Mouse (Mus musculus) midbrain, embryonic 16.5 days (tissue): ENCODE results near the gene Sh2d3c. TPM values are rescaled to one million over a fixed set of nuclear protein-coding genes. Genes with fewer than 3 reads are reported as not detected.

Experiments
- ATAC-seq: fragments of 200-750 bp; cut with Nextera tagmentation; 2 replicates; pipeline ENCODE4 v1.8.0; 2017; ENCODE audit warnings: moderate TSS enrichment
- H3K27ac ChIP-seq: fragments of 300-500 bp; sonication (generic); 2 replicates; pipeline ENCODE4 v1.5.1; 2014; ENCODE audit warnings: mild to moderate bottlenecking, low read length, mixed read lengths
- H3K27me3 ChIP-seq: fragments of 300-500 bp; sonication (generic); 2 replicates; pipeline ENCODE4 v1.6.1; 2014; ENCODE audit warnings: low read depth, low read length, mixed read lengths; ENCODE audit not compliant: control insufficient read depth, insufficient read depth
- H3K36me3 ChIP-seq: fragments of 300-500 bp; sonication (generic); 2 replicates; pipeline ENCODE4 v1.6.1; 2014; ENCODE audit warnings: mild to moderate bottlenecking, low read length, moderate library complexity, mixed read lengths; ENCODE audit not compliant: control insufficient read depth, insufficient read depth
- H3K4me1 ChIP-seq: fragments of 300-500 bp; sonication (generic); 2 replicates; pipeline ENCODE4 v1.6.1; 2014; ENCODE audit warnings: mild to moderate bottlenecking, low read length, mixed read lengths; ENCODE audit not compliant: control insufficient read depth, insufficient read depth
- H3K4me2 ChIP-seq: fragments of 300-500 bp; sonication (generic); 2 replicates; pipeline ENCODE4 v1.6.1; 2014; ENCODE audit warnings: mild to moderate bottlenecking, low read length, mixed read lengths
- H3K4me3 ChIP-seq: fragments of 300-500 bp; sonication (generic); 2 replicates; pipeline ENCODE4 v1.5.1; 2014; ENCODE audit warnings: low read depth, mild to moderate bottlenecking, low read length, moderate library complexity, mixed read lengths
- H3K9ac ChIP-seq: fragments of 300-500 bp; sonication (generic); 2 replicates; pipeline ENCODE4 v1.6.1; 2014; ENCODE audit warnings: low read depth, low read length, mixed read lengths
- H3K9me3 ChIP-seq: fragments of 300-500 bp; sonication (generic); replicated peaks from 2 replicates; pipeline ENCODE4 v1.6.1; 2014; ENCODE audit warnings: mild to moderate bottlenecking, low read length, mixed read lengths; ENCODE audit not compliant: control insufficient read depth, poor library complexity, severe bottlenecking
- WGBS: fragments of 180-500 bp; shearing (Covaris S2); extraction: QIAGEN DNeasy Blood & Tissue Kit; methylation state at CpG from one replicate; pipeline ENCODE4 v1.1.7; 2014; 5-methylcytosine and 5-hydroxymethylcytosine counted together
- polyA plus RNA-seq: library from polyadenylated mRNA; unstranded; fragments of >200 nt; fragmentation: Nextera tagmentation; extraction: Ambion mirVana; gene quantifications from 2 replicates; pipeline ENCODE4 v1.2.1, GENCODE M21; 2015

Gene Sh2d3c
- polyA plus RNA-seq, 1 experiment from 2014 or later, result 59.3 TPM

DNA sequence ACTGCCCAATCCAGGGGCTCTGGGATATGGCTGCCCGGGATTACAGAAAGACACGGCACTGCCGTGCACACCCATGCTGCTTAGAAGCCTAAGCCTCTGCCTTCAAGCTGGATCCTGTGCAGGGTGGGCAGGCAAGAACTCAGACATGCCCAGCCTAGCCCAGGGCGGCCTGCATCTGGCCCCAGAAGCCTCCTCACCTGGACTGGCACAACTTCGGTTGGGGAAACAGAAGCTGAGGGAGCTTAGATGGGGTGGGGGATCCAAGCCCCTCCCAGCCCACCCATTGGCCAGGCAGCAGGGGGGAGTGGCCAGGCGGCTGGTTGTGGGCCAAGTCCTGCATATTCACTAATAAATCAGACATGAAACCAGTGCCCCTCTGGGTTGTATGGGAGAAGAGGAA, 39.1 kb upstream of the Sh2d3c start:
- peaks cover 30% of the 10 kb centered on the region for H3K36me3 ChIP-seq

DNA sequence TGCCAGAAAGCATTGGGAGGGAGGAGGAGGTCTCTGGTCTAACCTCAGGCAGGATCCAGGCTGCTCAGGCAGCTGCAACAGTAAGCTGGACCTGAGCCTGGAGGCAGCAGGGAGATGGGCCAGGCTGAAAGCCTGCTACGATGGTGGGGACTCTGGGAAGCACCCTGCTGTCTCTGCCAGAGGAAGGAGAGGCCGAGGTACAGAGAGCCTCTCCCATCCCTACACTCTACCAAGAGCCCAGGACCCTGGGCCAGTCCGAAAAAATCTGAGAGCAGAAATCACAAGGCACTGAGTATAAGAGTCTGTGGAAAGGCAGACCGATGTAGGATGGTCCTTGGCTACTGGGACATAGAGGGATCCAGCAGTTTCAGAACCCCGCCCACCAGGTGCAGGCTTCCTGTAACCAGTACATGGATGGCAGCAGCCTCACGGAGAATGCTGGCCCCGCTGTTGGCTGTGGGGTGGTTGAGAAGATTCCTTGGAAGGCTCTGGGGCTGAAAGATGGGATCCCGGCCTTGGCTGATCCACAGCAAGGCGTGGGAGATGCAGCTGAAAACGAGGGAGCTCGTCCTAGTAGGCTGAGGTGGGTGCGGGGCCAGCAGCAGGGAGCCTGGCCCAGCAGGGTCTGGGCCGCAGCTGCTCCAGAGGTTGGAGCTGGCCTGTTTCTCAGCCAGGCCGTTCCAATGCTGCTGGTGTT, 38.0 kb upstream of the Sh2d3c start:
- Histone ChIP-seq H3K4me3 (no peak overlapping the region), H3K27me3 (no peaks in the 10 kb centered on the region), H3K9me3 (no peaks in the 10 kb centered on the region), H3K4me2 (no peak overlapping the region), H3K9ac (no peak overlapping the region), H3K4me1 (no peaks in the 10 kb centered on the region), H3K27ac (no peak overlapping the region), H3K36me3 (peaks cover 41% of the 10 kb centered on the region)
- no peak for ATAC-seq
- 82% methylated on average over 14 of the region's 14 CpGs for WGBS

More for the DNA sequence above, 39.1 kb upstream of the Sh2d3c start:
- no peak overlapping the region for H3K27ac ChIP-seq
- ATAC-seq, result no peak
- H3K9ac ChIP-seq, result no peak overlapping the region
- no peak overlapping the region for H3K4me2 ChIP-seq
- H3K4me3 ChIP-seq, result no peak overlapping the region
- H3K27me3 ChIP-seq, result no peaks in the 10 kb centered on the region
- no peaks in the 10 kb centered on the region for H3K9me3 ChIP-seq
- no peaks in the 10 kb centered on the region for H3K4me1 ChIP-seq
- 63% methylated on average over 6 of the region's 6 CpGs for WGBS

- no peaks in the 10 kb centered on the region for H3K4me1 ChIP-seq
- peaks cover 41% of the 10 kb centered on the region for H3K36me3 ChIP-seq
- no peak overlapping the region for H3K9ac ChIP-seq
- H3K4me3 ChIP-seq, result no peak overlapping the region
- no peak overlapping the region for H3K4me2 ChIP-seq
- no peak overlapping the region for H3K27ac ChIP-seq
- H3K9me3 ChIP-seq, result no peaks in the 10 kb centered on the region
- ATAC-seq, result no peak
- 92% methylated on average over 10 of the region's 10 CpGs for WGBS
- no peaks in the 10 kb centered on the region for H3K27me3 ChIP-seq
Observed at GRCm38 (mm10) chr2:32683701-32684100, 37.2 kb upstream of the Sh2d3c start.

DNA sequence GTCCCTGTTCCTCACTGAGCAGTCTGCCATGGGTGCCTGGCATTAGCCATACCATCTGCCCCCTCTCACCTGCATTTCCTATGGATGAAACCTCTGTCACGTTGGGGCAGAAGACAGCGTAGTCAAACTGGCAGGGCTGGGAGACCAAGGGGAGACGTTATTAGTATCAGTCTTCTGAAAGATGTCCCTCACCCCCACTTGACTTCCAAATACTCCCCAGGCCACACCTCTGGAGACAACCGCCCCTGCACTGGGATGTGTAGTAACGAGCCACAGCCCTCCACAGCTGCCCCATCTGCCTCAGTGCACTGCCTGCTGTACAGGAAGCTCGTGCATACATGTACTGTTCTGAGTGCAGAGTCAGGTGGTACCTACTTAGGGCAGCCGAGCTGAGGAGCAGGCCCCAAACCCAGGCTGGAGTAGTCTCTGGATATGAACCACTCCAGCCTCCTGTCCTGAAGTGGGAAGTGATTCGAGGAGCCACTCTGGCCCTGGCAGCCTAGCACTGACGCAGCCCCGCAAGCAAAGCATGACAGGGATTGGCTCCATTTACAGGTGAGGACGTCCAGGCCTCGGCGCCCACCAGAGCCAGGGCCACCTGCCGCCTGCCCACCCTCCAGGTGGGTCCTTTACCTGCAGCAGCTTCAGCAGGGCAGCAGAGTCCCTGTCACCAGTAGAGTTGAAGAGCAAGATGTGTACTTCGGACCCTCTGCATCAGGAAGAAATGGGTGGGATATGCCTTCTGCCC, 36.0 kb upstream of the Sh2d3c start:
- Histone ChIP-seq H3K4me1 (no peaks in the 10 kb centered on the region), H3K36me3 (peaks cover 41% of the 10 kb centered on the region), H3K27ac (no peak overlapping the region), H3K9me3 (no peaks in the 10 kb centered on the region), H3K4me2 (no peak overlapping the region), H3K4me3 (no peak overlapping the region), H3K9ac (no peak overlapping the region), H3K27me3 (no peaks in the 10 kb centered on the region)
- ATAC-seq, result no peak
- WGBS, result 95% methylated on average over 15 of the region's 15 CpGs

- Histone ChIP-seq H3K27me3 (no peaks in the 10 kb centered on the region), H3K4me1 (no peaks in the 10 kb centered on the region), H3K27ac (no peak overlapping the region), H3K36me3 (peaks cover 41% of the 10 kb centered on the region), H3K9me3 (no peaks in the 10 kb centered on the region), H3K4me2 (no peak overlapping the region), H3K4me3 (no peak overlapping the region), H3K9ac (no peak overlapping the region)
- WGBS, result 99% methylated on average over 3 of the region's 3 CpGs
- ATAC-seq, result no peak
Observed at GRCm38 (mm10) chr2:32685807-32686206, 35.0 kb upstream of the Sh2d3c start.

GRCm38 (mm10) chr2:32686640-32687039, 34.2 kb upstream of the Sh2d3c start:
- ATAC-seq, result no peak
- peaks cover 41% of the 10 kb centered on the region for H3K36me3 ChIP-seq
- H3K9ac ChIP-seq, result no peak overlapping the region
- H3K4me1 ChIP-seq, result no peaks in the 10 kb centered on the region
- WGBS, result 97% methylated on average over 4 of the region's 6 CpGs
- no peak overlapping the region for H3K4me3 ChIP-seq
- H3K9me3 ChIP-seq, result no peaks in the 10 kb centered on the region
- H3K27me3 ChIP-seq, result no peaks in the 10 kb centered on the region
- H3K27ac ChIP-seq, result no peak overlapping the region
- no peak overlapping the region for H3K4me2 ChIP-seq

DNA sequence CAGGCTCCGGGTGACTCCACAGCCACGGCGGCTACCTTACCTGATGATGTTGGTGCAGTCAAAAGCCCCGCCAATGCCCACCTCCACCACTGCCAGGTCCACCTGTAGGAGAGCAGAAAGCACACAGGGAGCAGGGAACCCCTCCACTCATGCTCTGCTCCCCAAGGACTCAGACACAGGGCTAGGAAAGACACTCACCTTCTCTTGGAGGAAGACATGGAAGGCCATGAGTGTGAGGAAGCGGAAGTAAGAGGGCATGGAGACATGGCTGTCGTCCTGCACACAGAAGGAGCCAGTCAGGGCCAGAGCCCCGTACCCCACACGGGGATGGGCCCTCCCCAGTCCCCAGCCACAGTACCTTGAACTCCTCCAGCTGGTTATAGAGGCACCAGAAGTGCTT, 33.3 kb upstream of the Sh2d3c start:
- H3K27ac ChIP-seq, result no peak overlapping the region
- no peak overlapping the region for H3K4me3 ChIP-seq
- H3K4me2 ChIP-seq, result no peak overlapping the region
- 96% methylated on average over 8 of the region's 8 CpGs for WGBS
- H3K9ac ChIP-seq, result no peak overlapping the region
- no peaks in the 10 kb centered on the region for H3K9me3 ChIP-seq
- H3K4me1 ChIP-seq, result no peaks in the 10 kb centered on the region
- H3K27me3 ChIP-seq, result no peaks in the 10 kb centered on the region
- peaks cover 41% of the 10 kb centered on the region for H3K36me3 ChIP-seq
- ATAC-seq, result no peak

- no peak for ATAC-seq
- no peak overlapping the region for H3K4me2 ChIP-seq
- no peak overlapping the region for H3K4me3 ChIP-seq
- 20% methylated on average over 5 of the region's 5 CpGs for WGBS
- peaks cover 34% of the 10 kb centered on the region for H3K36me3 ChIP-seq
- H3K4me1 ChIP-seq, result peaks cover 7% of the 10 kb centered on the region
- no peaks in the 10 kb centered on the region for H3K9me3 ChIP-seq
- H3K27me3 ChIP-seq, result no peaks in the 10 kb centered on the region
- H3K9ac ChIP-seq, result no peak overlapping the region
- no peak overlapping the region for H3K27ac ChIP-seq
Observed at GRCm38 (mm10) chr2:32689420-32689819, 31.4 kb upstream of the Sh2d3c start.

DNA sequence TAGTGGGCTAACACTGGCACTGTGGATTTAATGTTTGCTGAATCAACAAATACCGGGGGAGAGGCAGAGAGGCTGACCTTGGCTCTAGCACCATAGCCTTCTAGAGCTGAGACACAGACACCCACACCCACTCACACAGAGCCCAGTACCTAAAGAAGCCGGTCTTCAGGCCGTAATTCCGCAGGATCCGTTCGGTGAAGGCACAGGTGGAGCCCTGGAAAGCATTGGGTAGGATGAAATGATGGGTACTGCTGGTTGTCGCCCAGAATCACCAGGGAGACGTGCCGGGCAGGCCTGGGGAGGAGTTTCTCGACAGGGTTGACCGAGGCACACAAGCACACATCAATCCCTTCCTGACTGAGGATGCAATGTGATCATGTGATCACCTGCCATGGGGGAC, 29.8 kb upstream of the Sh2d3c start:
- Histone ChIP-seq H3K9ac (no peak overlapping the region), H3K36me3 (peaks cover 19% of the 10 kb centered on the region), H3K9me3 (no peaks in the 10 kb centered on the region), H3K27me3 (no peaks in the 10 kb centered on the region), H3K4me2 (no peak overlapping the region), H3K4me3 (no peak overlapping the region), H3K4me1 (peaks cover 7% of the 10 kb centered on the region), H3K27ac (no peak overlapping the region)
- ATAC-seq, result no peak
- 90% methylated on average over 11 of the region's 11 CpGs for WGBS
